Mouse (Mus musculus) limb, embryonic 11.5 days (tissue): Measurements from ENCODE around the gene Olfr1018. TPM values are rescaled to one million over a fixed set of nuclear protein-coding genes. Genes with fewer than 3 reads are reported as not detected.

Experiments used
- ATAC-seq: fragments of 200-750 bp; cut with Nextera tagmentation; 2 replicates; pipeline ENCODE4 v1.8.0; 2017; ENCODE audit warnings: low read depth; ENCODE audit not compliant: insufficient number of reproducible peaks, low FRiP score, low TSS enrichment
- DNase-seq: peaks from one replicate; pipeline ENCODE4 v3.0.0-alpha.2; 2015; ENCODE audit warnings: low spot score
- H3K27ac ChIP-seq: fragments of 300-500 bp; sonication (generic); replicated peaks from 2 replicates; pipeline ENCODE4 v1.5.1; 2014; ENCODE audit warnings: low read depth, mild to moderate bottlenecking, low read length
- H3K27me3 ChIP-seq: fragments of 300-500 bp; sonication (generic); 2 replicates; pipeline ENCODE4 v1.6.1; 2014; ENCODE audit warnings: mild to moderate bottlenecking, low read length, mixed read lengths; ENCODE audit not compliant: control insufficient read depth, insufficient read depth
- H3K36me3 ChIP-seq: fragments of 300-500 bp; sonication (generic); 2 replicates; pipeline ENCODE4 v1.6.1; 2014; ENCODE audit warnings: mild to moderate bottlenecking, low read length, moderate library complexity, mixed read lengths; ENCODE audit not compliant: control insufficient read depth, insufficient read depth
- H3K4me1 ChIP-seq: fragments of 300-500 bp; sonication (generic); 2 replicates; pipeline ENCODE4 v1.6.1; 2014; ENCODE audit warnings: low read length, mixed read lengths; ENCODE audit not compliant: control insufficient read depth, insufficient read depth
- H3K4me2 ChIP-seq: fragments of 300-500 bp; sonication (generic); 2 replicates; pipeline ENCODE4 v1.6.1; 2014; ENCODE audit warnings: low read depth, mild to moderate bottlenecking, moderate library complexity; ENCODE audit not compliant: severe bottlenecking
- H3K4me3 ChIP-seq: fragments of 300-500 bp; sonication (generic); 2 replicates; pipeline ENCODE4 v1.5.1; 2014; ENCODE audit warnings: low read depth, low read length
- H3K9ac ChIP-seq: fragments of 300-500 bp; sonication (generic); 2 replicates; pipeline ENCODE4 v1.6.1; 2014; ENCODE audit warnings: mild to moderate bottlenecking, low read length
- H3K9me3 ChIP-seq: fragments of 300-500 bp; sonication (generic); 2 replicates; pipeline ENCODE4 v1.6.1; 2016; ENCODE audit warnings: low read length; ENCODE audit not compliant: control insufficient read depth
- WGBS: fragments of 180-500 bp; shearing (Covaris S2); extraction: QIAGEN DNeasy Blood & Tissue Kit; methylation state at CpG from one replicate; pipeline ENCODE4 v1.1.7; 2014; 5-methylcytosine and 5-hydroxymethylcytosine counted together
- polyA plus RNA-seq: library from polyadenylated mRNA; unstranded; fragments of >200 nt; fragmentation: Nextera tagmentation; extraction: Ambion mirVana; gene quantifications from 2 replicates; pipeline ENCODE4 v1.2.1, GENCODE M21; 2014

Olfr1018 gene
- polyA plus RNA-seq = not detected in 2 replicates

- Histone ChIP-seq H3K9me3 (no peaks in the 10 kb centered on the region), H3K27ac (no peak within 1 kb of the TSS), H3K4me1 (no peaks in the 10 kb centered on the region), H3K4me2 (no peak within 1 kb of the TSS), H3K9ac (no peak within 1 kb of the TSS), H3K36me3 (no peaks in the 10 kb centered on the region), H3K27me3 (no peaks in the 10 kb centered on the region), H3K4me3 (no peak within 1 kb of the TSS)
- ATAC-seq (no peak), DNase-seq (no peak)
Measured at GRCm38 (mm10) chr2:85818179-85818578, at the start of gene Olfr1018. Olfr1018 (plus strand) TSS chr2:85818479.

- no peak within 1 kb of the TSS for H3K4me2 ChIP-seq
- no peak for ATAC-seq
- no peak within 1 kb of the TSS for H3K27ac ChIP-seq
- H3K27me3 ChIP-seq = no peaks in the 10 kb centered on the region
- no peaks in the 10 kb centered on the region for H3K4me1 ChIP-seq
- H3K36me3 ChIP-seq = no peaks in the 10 kb centered on the region
- no peak for DNase-seq
- H3K9me3 ChIP-seq = no peaks in the 10 kb centered on the region
- no peak within 1 kb of the TSS for H3K9ac ChIP-seq
- H3K4me3 ChIP-seq = no peak within 1 kb of the TSS
Measured at GRCm38 (mm10) chr2:85772413-85772812, 45.9 kb upstream of the Olfr1018 start, which contains the start of gene Olfr1014. Olfr1014 (plus strand) TSS chr2:85772713.

DNA sequence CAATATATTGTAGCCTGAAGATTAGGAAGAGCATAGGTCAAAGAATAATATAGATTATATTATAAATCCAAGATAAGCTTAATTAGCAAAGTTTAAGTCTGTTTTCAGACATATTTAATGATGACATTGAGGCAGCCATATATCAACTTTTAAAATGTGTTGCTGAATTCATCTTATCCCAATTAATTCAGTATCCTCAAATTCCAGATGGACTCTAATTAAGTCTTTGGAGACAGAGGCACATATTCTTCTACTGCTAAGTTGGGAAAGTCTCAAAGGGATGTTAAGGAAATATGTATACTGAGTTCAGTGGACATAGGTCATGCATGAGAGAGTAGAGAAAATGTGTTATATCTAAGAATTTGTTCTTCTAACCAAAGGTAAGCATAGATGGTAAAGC, 36.6 kb upstream of the Olfr1018 start, which contains the start of gene Olfr1015:
Gene Olfr1015, plus strand, starts transcription at position 301 of the 400 bp plus-strand sequence.
- no peaks in the 10 kb centered on the region for H3K27me3 ChIP-seq
- ATAC-seq (no peak), DNase-seq (no peak)
- H3K4me3 ChIP-seq = no peak within 1 kb of the TSS
- H3K9me3 ChIP-seq = no peaks in the 10 kb centered on the region
- H3K4me2 ChIP-seq = no peak within 1 kb of the TSS
- no peaks in the 10 kb centered on the region for H3K36me3 ChIP-seq
- no peak within 1 kb of the TSS for H3K27ac ChIP-seq
- no peaks in the 10 kb centered on the region for H3K4me1 ChIP-seq
- no peak within 1 kb of the TSS for H3K9ac ChIP-seq

- Histone ChIP-seq H3K9me3 (no peaks in the 10 kb centered on the region), H3K9ac (no peak overlapping the region)
- no peak for ATAC-seq
Measured at GRCm38 (mm10) chr2:85792331-85792730, 25.9 kb upstream of the Olfr1018 start.

GRCm38 (mm10) chr2:85802444-85802843, 15.8 kb upstream of the Olfr1018 start, which contains the start of gene Olfr1016:
Olfr1016 (minus strand) TSS chr2:85802544.
- H3K36me3 ChIP-seq = no peaks in the 10 kb centered on the region
- H3K27me3 ChIP-seq = no peaks in the 10 kb centered on the region
- H3K4me1 ChIP-seq = no peaks in the 10 kb centered on the region
- H3K27ac ChIP-seq = no peak within 1 kb of the TSS
- 86% methylated on average over 2 of the region's 2 CpGs for WGBS
- no peak within 1 kb of the TSS for H3K4me3 ChIP-seq
- DNase-seq (no peak), ATAC-seq (no peak)
- no peak within 1 kb of the TSS for H3K9ac ChIP-seq
- H3K9me3 ChIP-seq = no peaks in the 10 kb centered on the region
- H3K4me2 ChIP-seq = no peak within 1 kb of the TSS

More at GRCm38 (mm10) chr2:85792331-85792730, 25.9 kb upstream of the Olfr1018 start:
- Histone ChIP-seq H3K27ac (no peak overlapping the region), H3K4me1 (no peaks in the 10 kb centered on the region), H3K27me3 (no peaks in the 10 kb centered on the region), H3K36me3 (no peaks in the 10 kb centered on the region), H3K4me2 (no peak overlapping the region), H3K4me3 (no peak overlapping the region)
- WGBS = 76% methylated on average over 2 of the region's 2 CpGs
- DNase-seq = no peak

DNA sequence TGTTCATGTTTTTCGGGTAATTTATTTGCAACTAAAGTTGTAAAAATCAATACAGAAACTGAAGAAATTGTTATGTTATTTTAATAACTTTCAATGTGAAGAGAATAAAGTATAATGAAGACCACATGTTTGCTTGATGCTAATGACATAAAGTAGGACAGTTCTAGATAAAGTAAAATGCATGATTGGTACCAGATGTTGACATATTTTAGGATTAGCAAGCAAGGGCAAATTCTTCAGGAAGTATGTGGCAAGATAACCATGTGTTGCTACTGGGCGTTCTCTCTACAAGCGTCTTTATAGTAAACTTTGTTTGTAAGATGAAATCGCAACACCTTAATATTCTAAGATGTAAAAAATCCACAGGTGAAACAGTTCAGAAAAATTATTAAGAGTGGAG, 13.8 kb upstream of the Olfr1018 start:
- no peaks in the 10 kb centered on the region for H3K36me3 ChIP-seq
- H3K27ac ChIP-seq = no peak overlapping the region
- ATAC-seq (no peak), DNase-seq (no peak)
- no peaks in the 10 kb centered on the region for H3K27me3 ChIP-seq
- no peaks in the 10 kb centered on the region for H3K4me1 ChIP-seq
- H3K4me2 ChIP-seq = no peak overlapping the region
- no peak overlapping the region for H3K9ac ChIP-seq
- no peaks in the 10 kb centered on the region for H3K9me3 ChIP-seq
- 61% methylated on average over 4 of the region's 4 CpGs for WGBS
- no peak overlapping the region for H3K4me3 ChIP-seq

DNA sequence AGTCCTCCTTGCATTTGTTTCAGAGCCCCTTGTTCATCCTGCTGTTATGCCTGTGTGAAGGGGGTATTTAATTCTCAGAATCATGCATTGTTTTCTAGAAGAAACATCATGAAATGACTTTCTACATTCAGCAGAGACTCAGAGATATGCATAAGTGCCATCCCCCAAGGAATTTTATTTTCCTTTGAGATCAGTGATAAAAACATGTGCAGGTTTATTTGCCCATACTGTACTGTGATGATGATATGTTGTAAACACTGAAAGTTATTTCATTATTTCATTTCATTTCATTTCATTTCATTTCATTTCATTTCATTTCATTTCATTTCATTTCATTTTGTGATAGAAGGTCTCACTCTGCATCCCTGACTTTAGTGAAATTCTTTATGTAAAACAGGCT, 27.1 kb downstream of the Olfr1018 start, which contains the start of gene Olfr1019:
Gene Olfr1019, minus strand, starts transcription at position 101 of the 400 bp plus-strand sequence.
- DNase-seq (no peak), ATAC-seq (no peak)
- Histone ChIP-seq H3K4me2 (no peak within 1 kb of the TSS), H3K27ac (no peak within 1 kb of the TSS), H3K4me3 (no peak within 1 kb of the TSS), H3K4me1 (no peaks in the 10 kb centered on the region), H3K9ac (no peak within 1 kb of the TSS), H3K9me3 (no peaks in the 10 kb centered on the region), H3K27me3 (no peaks in the 10 kb centered on the region), H3K36me3 (no peaks in the 10 kb centered on the region)

DNA sequence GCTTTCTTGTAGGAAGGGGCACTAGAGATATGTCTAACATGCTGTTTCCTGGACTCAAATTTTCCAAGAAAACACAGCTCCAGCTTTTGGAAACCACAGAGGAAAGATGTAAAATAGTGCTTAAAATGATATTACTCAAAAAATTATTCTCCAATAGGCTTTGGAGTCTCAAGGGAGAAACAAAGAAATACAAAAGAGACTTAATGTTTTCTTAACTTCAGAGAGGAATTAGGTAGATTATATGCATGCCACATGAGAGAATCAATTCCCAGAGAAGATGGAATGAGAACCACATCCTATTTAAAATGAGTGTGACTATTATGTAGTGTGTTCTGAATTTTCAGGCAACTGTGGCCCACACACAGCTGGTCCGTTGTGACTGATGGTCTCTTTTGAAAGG, 28.5 kb downstream of the Olfr1018 start, which contains the start of gene Olfr1020:
Gene Olfr1020, plus strand, starts transcription at position 301 of the 400 bp plus-strand sequence.
- no peak within 1 kb of the TSS for H3K4me2 ChIP-seq
- no peaks in the 10 kb centered on the region for H3K36me3 ChIP-seq
- H3K27ac ChIP-seq = no peak within 1 kb of the TSS
- no peaks in the 10 kb centered on the region for H3K27me3 ChIP-seq
- H3K9ac ChIP-seq = no peak within 1 kb of the TSS
- ATAC-seq = no peak
- H3K9me3 ChIP-seq = no peaks in the 10 kb centered on the region
- H3K4me1 ChIP-seq = no peaks in the 10 kb centered on the region
- H3K4me3 ChIP-seq = no peak within 1 kb of the TSS
- 88% methylated on average over 1 of the region's 1 CpGs for WGBS
- no peak for DNase-seq

DNA sequence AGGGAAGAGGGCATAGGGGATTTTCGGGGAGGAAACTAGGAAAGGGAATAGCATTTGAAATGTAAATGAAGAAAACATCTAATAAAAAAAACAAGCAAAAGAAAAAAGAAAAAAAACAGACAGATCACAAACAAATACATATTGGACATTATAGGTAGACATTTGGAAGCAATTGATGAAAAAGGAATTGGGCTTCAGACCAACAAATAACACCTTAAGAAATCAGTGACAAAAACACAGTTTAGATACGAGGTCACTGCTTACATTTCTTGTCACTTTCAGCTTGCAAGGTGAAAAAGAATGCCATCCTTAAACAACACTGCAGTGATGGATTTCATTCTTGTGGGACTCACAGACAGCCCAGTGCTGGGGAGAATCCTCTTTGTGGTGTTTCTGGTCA, 50.0 kb downstream of the Olfr1018 start, which contains the start of gene Olfr1022:
Gene Olfr1022, plus strand, starts transcription at position 301 of the 400 bp plus-strand sequence.
- Histone ChIP-seq H3K4me3 (no peak within 1 kb of the TSS), H3K4me1 (no peaks in the 10 kb centered on the region), H3K27me3 (no peaks in the 10 kb centered on the region), H3K4me2 (no peak within 1 kb of the TSS), H3K36me3 (no peaks in the 10 kb centered on the region), H3K9ac (no peak within 1 kb of the TSS), H3K27ac (no peak within 1 kb of the TSS), H3K9me3 (no peaks in the 10 kb centered on the region)
- no peak for ATAC-seq
- WGBS = 41% methylated on average over 2 of the region's 2 CpGs
- DNase-seq = no peak
